Mouse (Mus musculus) lung, postnatal 14 days (tissue): ENCODE measurements around the gene Als2cr12.
"Not testable (repeated sequence)": the region's sequence is repeated elsewhere in the genome, so short reads cannot be mapped to it uniquely, and the experiment has no call there.

Experiments used
- DNase-seq: peaks from one replicate; pipeline ENCODE4 v3.0.0; 2021

The Als2cr12 gene

DNA sequence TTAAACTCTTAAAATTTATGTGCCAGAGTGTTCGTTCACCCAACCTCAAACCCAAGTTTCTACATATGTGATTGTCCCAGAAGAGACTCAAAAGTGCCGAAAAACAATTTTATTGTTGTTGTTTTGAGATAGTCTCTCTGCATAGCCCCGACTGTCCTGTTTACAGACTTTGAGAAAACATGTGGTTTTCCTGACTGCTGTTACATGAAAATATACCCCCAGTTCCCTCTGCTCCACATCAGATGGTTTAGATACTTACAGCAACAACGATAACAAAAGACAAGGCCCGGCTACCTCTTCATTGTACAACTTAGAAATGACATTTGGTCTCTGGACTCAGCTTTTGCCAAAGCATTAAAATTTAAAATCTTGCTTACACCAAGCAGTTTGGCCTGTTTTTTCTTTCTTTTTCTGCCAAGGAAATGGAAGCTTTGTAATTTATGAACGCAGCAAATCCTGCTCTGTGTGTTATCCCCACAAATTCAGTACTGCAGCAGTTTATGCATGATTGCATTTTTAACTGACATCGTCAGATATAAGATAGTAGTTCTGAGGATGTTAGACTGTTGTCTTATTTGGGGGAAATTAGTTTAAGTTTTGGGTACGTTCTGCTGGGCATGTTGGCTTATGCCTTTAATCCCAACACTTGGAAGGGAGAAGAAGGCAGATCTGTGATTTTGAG lies 21.9 kb upstream of the Als2cr12 start:
- no peak for DNase-seq

DNA sequence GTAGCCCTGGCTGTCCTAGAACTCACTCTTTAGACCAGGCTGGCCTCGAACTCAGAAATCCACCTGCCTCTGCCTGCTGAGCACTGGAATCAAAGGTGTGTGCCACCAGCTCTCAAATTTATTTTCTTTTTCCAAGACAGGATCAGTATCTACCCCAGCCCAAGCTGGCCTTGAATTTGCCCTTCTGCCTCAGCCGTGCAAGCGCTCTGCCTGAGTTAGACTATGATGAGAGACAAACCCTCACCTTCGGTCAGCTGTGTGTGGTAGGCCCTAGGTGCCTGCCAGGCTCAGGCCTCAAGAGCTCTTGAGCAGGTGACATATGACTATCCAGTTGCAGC lies 21.1 kb upstream of the Als2cr12 start:
- no peak for DNase-seq

DNA sequence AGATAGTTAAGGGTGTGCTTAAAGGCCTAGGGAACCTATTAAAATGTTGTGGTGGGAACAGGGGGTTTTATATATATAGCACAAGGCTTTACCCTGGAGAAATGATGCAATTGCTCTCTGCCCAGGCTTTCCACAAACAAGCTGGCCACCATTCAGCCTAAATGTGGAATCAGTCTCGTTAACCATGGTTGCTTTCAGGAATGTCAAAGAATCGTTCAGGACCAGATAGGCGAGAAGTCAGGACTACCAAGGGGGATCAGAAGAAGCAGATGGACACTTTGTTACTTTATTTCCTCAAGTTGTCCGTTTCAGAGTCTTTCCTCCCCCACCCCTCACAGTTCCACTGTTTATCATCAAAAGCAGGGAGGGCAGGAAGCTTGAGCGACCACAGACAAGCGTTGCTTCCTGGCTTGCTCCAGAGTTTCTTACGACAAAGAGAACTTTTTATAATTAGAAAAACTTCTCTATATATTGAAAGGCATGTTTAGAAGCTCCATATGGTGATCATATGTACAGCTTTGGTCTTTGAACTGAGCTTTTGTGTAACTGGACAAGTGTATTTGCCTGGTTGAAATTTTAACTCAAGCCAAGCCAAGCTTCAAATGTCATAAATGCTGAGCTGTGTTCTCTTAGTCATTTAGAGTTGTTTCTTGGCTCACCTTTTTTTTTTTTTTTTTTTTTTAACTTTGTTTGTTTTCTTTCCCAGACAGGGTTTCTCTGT lies 20.5 kb upstream of the Als2cr12 start:
- DNase-seq: no peak

DNA sequence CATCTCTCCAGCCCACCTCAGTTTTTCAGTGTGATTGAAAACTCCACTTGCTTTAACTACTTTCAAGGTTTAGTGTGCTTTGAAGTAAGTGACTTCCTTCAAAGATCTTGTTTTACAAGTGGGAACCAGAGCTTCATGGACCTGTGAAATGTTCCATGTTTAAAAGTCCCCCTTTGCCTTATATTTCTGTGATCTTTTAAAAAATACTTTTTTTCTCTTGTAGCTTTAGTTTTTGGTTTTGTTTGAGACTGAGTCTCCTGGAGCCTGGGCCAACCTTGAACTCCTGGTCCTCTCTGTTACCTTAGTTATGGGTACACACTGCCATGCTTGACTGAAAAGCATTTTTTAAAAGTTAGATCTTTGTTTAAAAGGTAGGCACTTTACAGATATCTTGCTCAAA lies 19.7 kb upstream of the Als2cr12 start:
- no peak for DNase-seq

DNA sequence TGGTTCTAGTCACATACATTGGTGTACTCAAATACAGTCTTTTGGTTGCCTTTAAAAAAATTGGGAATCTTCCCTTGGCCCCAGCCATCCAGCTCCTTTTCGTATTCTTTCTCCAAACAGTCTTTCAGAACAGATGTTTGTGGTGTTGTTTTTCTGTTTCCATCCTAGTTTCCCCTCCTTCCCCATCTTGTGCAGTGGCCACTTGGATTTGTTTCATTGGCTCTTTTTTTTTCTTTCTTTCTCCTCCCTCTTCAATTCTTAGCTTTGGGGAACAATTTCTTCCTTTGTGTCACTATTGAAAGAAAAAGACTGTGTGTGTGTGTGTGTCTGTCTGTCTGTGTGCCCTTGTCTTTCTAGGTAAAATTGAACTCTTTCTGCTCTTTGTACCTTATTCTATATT lies 18.6 kb upstream of the Als2cr12 start:
- no peak for DNase-seq

DNA sequence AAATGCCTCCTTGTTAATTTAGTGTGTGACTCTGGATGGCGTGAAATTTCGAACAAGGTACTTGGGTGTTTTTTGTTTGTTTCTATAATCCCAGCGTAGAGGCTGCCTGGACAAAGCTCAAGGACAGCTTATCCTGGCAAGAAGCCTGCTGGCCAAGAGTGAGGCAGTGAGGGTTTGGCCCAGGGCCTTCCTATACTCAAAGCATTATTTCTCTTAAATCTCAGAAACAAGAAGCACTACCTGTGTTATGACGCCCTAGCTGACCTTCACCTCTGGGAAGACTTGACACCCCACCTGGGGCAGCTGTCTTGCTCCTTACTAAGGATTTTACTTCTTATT lies 18.1 kb upstream of the Als2cr12 start:
- peak; percentile 79 for DNase-seq

DNA sequence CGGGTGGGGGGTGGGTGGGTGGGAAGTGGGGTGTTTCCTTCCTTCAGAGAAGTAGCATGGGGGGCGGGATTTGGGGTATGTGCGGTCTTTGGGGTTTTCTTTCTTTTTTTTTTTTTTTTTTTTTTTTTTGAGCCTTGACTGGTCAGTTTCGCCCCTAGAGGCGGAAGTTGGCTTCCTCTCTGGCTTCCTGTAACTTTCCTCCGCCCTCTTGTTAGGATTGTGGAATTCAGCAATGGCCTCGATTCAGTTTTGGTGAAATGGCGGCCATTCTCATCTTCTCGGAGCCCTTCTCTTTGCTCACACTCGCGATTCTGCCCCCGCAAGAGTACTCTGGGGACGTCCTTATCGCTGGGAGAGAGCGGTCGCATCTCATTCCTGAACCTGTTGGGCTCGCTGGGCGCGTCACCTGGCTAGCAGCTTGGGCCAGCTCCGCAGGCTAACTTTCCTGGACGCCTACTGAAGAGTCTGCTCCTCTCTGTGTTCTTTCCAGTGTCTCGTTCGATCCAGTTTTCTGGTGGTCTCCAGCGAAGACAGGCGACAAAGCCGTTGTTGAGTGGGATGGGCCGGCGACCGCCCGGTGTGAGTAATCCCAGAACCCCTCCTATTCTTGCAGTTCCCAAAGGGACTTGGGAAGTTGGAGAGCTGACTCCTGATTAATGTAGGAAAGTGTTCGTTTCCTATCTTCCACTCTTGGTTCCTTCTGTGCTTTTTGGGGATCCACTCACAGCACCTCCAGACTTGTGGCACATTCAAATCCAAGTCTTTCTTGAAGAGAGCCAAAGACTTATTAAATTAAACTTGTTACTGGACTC lies 17.5 kb upstream of the Als2cr12 start:
- peak; percentile 71 for DNase-seq

DNA sequence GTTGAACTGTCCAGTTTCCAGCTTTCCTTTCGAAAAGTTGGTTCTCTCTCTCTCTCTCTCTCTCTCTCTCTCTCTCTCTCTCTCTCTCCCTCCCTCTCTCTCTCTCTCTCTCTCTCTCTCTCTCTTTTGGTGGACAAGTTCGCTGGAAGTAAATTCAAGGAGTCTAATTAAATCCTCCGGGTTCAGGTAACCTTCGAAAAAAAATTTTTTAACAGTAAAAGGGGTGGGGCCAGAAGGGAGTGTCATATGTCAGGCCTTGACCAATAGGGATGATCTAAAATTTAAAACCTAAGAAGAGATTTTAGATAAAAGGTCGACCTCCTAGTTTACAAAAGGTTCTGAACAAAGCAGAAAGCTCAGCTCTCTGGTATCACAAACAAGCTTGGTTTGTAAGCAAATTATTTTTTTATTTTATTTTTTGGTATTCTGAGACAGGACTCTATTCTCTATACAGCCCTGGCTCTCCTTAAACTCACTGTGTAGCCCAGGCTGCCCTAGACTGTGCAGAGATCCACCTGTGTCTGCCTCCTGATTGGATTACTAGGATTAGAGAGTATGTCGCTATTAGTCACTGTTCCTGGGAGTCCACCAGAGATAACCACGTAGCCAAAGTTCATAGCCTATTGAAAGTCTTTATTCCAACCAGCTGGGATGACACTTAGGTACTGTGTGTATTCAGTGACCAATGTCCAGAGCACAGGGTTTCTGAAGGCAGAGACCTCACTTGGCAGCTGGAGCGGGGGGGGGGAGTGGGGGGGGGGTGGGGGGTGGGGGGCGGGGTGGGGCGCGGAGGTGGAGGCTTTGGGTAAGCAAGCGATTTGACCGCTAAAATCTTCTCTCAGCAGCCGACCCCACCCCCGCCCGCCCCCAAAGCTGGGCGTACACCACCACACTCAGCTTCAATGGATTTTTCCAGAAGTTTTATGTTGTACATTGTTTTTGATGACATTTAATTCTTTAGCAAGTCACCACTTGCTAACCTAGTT lies 16.6 kb upstream of the Als2cr12 start:
- DNase-seq: peak; percentile 62

DNA sequence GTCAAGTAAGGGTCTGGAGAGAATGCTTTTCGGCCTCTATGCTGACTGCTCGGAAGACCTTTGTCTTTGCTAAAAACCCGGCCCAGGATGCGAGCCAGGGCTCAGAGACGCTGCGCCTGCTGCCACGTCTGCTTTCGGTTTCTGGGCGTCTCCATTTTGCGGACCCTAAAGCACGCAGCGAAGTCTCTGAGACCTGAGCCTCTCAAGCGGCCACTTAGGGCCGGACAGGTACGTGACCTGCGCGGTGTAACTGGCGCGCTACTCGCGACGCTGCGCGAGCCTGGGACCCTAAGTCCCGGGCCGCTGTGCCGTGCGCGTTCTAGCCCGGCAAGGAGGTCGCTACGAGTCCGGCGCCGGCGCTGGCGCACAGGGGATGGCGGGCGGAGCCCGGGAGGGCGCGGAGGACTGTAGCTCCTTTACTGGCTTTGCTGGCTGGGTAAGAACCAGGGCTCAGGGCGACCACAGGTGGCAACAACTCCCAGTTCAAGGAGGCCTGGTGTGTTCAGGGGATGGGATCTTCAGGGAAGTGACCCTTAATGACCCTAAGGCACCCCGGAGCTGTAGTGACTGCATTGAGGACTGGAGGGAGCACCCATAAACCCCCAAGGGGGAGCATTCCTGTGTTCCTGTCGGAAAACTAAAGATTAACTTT lies 15.7 kb upstream of the Als2cr12 start, which contains the start of gene Cflar:
Gene Cflar (plus strand): TSS at position 144 of the 652 bp plus-strand sequence.
- peak; percentile 84 for DNase-seq

DNA sequence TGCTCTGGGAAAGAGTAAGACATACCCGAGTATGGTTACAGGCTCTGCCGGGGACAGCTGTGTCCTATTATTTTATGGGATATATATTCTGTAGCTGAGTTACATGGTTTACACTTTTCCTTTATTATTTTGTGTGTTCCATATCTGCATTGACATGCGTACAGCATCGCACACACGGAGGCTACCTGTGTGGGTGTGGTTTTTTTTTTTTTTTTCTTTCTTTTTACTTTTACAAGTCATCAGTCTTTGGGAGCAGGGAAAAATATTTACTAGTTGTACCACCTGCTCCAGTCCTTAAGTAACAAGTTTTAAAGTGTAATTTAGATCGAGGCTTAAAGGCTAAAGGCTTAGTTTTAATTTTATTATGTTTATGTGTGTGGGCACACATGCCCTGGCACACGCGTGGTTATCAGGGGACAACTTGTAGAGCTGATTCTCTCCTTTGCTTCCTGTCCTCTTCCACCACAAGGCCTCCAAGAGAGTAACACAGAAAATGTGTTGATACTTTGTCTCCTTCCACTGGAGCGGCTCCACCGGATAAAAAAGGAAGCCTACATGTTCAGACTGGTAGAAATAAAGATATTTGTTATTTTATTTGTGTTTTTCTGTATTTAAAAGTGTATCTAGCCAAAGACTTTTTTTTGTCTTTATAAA lies 15.0 kb upstream of the Als2cr12 start:
- peak; percentile 35 for DNase-seq

DNA sequence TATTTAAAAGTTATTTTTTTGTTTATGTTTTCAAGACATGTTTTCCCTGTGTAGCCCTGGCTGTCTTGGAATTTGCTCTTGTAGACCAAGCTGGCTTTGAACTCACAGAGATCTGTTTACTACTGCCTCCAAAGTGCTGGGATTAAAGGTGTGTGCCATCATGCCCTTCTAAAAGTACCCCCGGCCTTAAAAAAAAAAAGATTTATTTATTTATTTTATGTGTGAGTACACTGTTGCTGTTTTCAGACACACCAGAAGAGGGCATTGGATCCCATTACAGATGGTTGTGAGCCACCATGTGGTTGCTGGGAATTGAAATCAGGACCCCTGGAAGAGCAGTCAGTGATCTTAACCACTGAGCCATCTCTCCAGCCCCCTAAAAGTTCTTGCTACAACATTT lies 14.3 kb upstream of the Als2cr12 start:
- not testable (repeated sequence) for DNase-seq

DNA sequence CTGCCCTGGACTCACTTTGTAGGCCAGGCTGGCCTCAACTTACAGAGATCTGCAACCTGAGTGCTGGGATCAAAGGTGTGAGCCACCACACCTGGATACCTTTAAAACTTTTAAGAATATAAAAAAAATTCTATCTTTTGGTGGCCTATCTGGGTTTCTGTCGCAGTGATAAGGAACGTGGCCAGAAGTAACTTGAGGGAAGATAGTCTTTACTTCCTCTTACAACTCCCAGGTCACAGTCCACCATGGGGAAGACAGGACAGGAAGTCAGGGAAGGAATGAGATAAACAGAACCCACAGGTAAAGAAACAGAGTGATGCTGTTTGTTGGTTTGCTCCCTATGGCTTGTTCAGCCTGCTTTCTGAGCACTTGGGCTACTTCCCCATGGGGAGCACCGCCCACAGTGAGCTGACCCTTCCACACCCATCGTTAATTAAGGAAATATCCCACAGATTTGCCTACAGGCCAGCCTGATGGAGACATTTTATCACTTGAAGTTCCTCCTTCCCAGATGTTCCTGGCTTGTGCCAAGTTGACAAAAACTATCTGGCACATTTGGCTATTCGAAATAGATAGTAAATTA lies 4.9 kb upstream of the Als2cr12 start:
- DNase-seq: not testable (repeated sequence)

DNA sequence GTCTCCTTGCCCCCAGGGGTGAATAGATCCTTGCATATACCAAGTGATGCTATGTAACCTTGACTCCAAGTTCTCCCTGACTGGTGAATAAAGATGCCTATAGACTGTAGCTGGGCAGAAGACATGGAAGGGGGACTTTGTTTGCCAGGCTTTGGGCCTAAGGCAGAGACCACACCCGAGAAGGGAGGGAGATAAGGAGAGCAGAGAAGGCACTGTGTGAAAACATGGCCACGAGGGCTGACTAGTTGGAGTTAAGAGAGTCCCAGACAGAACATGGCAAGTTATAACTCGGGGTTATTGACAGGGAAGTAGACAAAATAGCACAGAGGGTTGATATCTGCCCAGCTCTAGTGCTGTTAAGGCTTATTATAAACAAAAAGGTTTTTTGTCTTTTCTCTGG lies 4.2 kb upstream of the Als2cr12 start:
- DNase-seq: no peak

DNA sequence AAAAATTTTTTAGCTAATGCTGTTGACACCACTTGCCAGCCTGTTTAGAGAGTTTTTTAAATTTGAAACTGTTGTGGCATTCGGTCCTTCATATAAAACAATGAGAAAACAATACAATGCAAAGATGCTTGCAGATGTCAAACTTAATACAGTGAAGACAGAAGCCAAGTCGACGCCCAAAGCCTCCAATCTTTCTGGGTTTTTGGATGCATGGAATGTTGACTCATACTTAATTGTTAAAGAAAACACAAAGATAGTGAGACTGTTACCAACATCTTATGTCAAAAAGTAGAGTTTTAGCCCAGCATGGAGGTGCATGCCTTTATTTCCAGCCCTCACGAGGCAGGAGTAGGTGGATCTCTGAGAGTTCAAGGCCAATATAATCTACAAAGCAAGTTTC lies 3.0 kb upstream of the Als2cr12 start:
- DNase-seq: no peak

DNA sequence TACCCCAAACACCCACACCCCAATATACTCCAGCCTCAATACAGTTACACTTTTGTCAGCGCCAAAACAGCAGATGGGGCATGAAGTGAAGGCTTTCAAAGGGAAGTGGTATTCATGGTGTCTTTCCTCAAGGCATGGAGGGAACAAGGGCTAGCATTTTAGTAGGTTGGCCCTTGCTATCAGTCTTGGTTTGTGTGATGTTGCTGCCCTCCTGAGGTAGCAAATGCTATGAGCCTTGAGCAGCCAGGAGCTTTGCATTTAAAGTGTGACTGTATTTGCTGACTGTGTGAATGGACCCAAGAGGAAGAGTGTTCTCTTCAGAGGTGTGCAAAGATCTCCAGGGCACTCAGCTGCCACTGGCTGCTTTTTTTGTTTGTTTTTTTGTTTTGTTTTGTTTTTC lies 1.8 kb upstream of the Als2cr12 start:
- DNase-seq: not testable (repeated sequence)

DNA sequence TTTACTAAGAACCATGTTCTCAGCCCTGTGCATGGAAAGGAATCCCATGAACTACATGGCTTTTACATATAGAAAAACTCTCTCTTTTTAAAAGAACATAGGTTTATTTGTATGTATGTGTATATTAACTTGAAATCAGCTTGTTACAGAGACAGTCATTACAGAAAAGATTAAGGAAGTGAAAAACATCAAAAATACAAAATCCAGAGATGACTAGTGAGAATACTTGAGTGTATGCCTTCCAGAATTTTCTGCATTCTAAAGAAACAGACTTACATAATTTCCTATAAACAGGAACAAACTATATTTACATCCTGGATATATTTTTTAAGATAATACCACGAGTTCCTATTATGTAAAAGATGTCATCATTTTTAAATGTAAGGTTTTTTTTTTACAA lies 2.1 kb downstream of the Als2cr12 start:
- DNase-seq: no peak

DNA sequence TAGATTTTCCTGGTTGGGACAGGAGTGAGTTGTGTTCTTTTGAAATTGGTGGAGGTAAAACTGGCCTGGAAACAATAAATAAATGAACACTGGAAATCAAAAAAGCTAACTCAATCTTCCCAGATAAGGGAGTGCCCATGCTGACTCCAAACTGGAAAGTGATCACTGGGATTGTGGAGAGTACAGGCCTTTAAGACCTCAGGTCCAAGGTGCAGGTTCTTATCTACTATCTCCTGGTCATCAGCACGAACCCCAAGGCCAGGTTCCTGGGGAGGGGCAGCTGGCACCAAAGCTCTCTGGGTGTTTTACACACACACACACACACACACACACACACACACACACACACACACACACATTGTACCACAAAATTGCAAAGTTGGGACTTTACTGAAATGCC lies 4.1 kb downstream of the Als2cr12 start:
- not testable (repeated sequence) for DNase-seq

DNA sequence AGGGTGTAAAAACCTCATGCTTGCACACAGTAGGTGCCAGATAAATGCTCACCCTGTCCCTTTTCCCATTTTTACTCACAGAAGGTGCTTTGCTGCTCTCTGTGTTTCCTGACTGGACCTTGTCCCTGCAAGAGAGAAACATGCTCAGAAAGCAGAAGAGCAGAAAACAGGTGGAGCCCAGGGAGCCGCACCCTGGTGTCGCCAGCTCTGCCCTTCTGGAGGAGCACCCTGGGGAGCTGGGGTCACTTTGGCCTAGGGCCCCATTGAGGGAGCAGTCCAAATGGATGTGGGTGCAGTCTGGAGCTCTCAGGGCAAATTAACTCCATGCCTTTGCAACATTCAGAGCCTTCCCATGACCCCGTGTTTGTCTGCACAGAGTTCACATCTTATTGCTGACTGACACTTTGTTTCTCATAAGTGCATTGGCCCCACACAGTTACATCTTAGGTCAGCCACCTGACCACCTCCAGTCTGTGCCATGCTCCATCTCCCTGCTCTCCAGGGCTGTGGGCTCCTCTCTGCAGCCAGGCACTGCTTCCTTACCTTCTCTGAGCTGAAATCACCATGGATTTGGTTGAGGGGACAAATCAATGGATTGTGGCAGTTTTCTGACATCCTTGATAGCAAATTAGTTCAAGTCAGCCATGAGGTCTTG lies 4.8 kb downstream of the Als2cr12 start:
- DNase-seq: not testable (repeated sequence)

DNA sequence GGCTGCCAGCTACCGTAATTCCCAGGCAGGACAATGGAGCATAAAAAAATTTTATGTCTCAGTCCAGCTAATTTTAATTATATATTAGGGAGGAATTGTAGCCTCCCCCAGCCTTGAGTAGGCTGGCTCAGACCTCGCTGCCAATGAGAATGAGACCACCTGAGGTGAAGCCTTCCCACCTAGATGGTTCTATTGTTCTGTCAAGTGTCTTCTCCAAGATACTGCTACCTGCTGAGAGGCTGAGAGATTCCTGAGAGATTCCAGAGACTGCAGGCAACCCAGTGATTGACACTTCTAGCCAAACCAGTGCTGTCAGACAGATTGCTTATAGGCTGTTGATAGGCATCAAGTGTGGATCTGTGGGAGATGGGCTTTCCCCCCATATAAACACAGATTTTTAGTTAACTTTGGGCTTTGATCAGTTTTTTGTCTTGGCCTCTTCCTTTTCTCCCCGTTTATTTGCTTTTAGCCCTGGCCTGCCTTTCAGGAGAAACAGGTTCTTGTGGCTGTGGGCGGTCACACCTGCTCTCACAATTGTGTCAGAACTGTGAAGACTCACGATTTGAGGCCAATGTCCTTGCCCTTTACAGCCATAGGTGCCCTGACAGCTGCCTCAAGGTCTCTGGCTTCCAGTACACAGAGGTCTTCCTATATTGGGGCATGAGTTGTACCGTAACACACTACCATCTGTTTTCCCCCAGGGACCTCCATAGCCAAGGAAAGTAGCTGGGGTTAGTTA lies 5.6 kb downstream of the Als2cr12 start:
- DNase-seq: no peak

DNA sequence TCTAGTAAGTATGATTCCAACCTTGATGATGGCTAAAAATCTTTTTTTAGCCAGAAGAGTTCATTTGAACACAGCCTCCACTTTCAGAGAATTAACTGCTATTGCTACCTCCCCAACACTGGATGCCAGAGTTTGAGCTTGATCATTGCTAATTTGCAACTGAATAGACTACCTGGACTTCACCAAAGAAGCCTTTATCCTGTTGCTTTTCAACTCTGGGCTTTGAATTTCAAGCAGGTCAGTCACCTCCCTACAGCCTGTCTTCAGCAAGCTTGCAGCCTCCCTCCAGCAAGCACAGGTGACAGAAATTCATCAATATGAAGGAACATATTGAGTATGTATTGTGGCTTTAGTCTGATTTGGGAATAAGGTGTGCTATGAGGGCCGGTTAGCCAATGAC lies 6.4 kb downstream of the Als2cr12 start:
- DNase-seq: no peak
